Mouse (Mus musculus) effector memory CD4-positive, alpha-beta T cell, adult 7 months (primary cell): ENCODE data around the gene Gnb2. TPM values are rescaled to one million over a fixed set of nuclear protein-coding genes. Genes with fewer than 3 reads are reported as not detected.

ENCODE experiments used
- polyA plus RNA-seq: library from polyadenylated mRNA; unstranded; fragments of 100-300 nt; shearing (Covaris generic); gene quantifications from one replicate; pipeline ENCODE4 v1.2.1, GENCODE M21; 2017

Gene Gnb2
- polyA plus RNA-seq = 244 TPM

DNA sequence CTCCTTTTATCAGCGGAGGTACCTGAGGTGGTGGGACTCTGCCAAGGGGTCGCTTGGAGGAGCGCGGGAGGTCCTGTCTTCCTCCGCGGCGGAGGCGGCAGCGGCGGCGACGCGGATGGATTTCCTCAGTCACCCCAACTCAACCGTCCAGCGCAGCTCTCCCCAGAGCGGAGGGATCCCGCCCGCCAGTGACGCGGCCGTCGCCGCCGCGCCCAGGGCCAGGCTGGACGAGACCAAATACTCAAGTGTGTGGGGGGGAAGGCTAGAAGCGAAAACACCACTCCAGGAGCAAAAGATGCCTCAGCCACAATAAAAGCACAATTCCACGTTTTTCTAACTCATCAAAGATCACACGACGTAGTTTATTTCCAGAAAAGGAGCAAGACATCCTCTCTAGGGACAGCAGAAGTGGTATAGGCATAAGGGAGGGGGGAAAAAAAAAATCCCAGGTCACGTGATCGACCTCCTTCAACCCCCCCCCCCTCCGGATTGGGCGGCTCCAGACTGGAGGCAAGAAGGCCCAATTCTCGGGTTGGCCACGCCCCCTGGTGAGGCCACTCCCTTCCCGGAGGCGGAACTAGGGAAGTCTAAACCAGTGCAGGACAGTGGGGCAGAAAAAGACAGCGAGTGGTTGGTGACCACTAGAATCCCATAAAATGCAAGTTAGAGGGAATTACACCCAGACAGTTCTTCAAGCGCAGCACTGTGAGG, at the start of gene Gnb2, which contains the start of gene Epo:
TSS of gene Gnb2 (minus strand) at position 394 of the 711 bp plus-strand sequence.
TSS of gene Epo (minus strand) at position 126 of the 711 bp plus-strand sequence.

DNA sequence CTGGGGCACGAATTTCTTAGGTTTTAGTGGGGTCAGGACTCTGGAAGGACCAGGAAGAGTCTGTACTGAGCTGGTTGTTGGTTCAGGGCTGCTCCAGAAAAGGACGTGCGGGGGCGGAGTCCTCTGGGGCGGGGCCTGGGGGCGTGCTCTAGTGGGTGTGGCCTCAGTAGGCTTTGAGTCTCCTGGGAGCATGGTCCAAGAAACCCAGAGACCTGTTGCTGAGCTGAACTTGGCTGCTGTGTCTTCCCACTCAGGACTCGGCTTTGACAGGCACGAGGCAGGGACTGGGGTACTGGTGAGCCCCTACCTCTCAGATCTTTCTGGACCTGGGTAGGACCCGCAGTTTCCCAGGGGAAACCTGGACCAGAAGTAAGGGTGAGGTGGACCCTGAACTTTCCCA, 36.4 kb upstream of the Gnb2 start, which contains the start of gene Tfr2:
TSS of gene Tfr2 (plus strand) at position 176 of the 400 bp plus-strand sequence.

DNA sequence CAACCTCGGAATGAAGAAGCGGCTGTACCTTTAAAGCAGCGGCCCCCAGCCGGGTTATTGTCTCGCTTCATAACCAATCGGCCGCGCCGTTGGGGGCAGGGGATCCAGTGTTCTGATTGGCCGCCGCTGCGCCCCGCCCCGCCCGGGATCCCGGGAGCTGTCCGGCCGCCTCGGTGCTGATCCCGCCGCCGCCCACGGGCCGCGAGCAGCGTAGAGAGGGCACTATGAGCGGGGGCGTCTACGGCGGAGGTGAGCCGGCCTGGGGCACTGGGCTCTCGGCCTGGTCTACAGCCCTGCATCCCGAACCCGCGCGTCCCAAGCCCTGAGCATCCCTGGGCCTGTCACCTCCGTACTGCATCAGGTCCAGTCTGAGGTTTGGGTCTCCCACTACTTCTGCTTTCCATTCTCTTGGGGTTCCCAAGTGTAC, 20.1 kb upstream of the Gnb2 start, which contains the start of gene Actl6b:
TSS of gene Actl6b (plus strand) at position 107 of the 427 bp plus-strand sequence.

DNA sequence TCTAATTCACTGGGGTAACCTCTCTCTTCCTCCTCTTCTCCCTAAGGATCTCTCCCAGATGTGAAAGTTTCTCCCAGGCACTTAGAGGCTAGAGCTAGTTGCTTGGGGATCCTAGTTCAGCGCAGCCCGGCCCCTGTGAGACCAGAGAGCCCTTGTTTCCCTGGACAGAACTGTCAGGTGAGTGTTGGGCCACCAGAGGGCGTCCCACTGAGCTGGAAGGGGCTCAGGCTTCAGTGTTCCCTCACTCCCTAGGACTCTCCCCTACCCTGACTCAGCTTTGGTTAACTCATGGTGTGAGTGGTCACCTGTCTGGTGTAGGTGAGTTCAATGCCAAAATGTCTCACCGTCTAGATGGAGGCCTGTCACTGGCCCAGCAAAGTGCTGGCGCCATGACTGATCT, 14.9 kb downstream of the Gnb2 start, which contains the start of gene Gigyf1:
TSS of gene Gigyf1 (plus strand) at position 113 of the 400 bp plus-strand sequence.

DNA sequence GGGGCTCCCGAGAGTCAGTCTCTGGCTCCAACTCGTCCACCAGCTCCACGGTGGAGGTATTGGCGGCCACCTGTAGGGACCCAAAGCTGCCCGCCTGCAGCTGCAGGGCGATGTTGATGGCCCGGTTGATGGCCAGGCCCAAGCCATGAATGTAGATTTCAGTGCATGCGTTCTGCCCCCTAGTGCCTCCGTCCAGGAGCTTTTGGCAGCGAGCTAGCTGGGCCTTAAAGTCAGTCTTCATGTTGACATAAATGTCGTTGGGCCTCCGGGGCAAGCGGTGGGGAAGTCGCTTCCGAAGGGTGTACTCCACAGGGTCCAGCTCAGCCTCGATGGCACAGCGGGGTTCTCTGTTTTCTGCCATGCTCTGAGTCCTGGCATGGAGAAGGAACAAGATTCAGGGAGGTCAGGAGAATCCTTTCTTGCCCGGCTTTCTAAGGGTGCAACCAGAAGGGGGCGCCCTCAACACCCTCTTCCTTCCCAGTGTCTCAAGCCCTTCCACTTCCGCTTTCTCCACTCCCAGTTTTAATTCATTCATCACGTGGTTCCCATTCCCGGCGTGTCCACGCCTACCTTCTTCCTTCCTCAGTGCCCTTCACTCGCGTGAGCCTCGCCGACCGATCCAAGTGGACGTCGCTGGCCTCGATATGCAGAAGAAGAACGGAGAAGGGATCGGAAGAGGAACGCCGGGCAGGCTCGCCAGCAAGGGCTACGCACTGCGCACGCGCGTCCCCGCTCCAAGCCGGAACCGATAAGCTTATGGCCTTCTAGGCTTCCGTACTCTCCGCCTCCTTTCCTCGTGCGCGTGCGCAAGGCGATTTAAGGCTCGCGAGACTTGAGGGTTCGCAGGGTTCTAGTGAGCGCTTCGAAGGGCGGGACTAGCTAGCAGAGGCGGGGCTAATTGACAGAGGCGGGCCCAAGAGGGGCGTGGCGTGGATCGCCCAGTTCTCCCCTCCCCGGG, 31.3 kb downstream of the Gnb2 start, which contains the start of gene Pop7:
TSS of gene Pop7 (minus strand) at position 810 of the 958 bp plus-strand sequence.

Other genes starting within 250 kb of the Gnb2 start
- gene Ache, start 246.0 kb downstream of the Gnb2 start, polyA plus RNA-seq = not detected
- gene Ufsp1, start 238.9 kb downstream of the Gnb2 start, polyA plus RNA-seq = not detected
- 81.7 TPM for gene Srrt, start 225.8 kb downstream of the Gnb2 start, polyA plus RNA-seq
- 2.7 TPM for gene Trip6, start 219.1 kb downstream of the Gnb2 start, polyA plus RNA-seq
- 9.4 TPM for gene Slc12a9, start 199.9 kb downstream of the Gnb2 start, polyA plus RNA-seq
- not detected for gene Ephb4, start 183.4 kb downstream of the Gnb2 start, polyA plus RNA-seq
- 0.51 TPM for gene Zan, start 56.4 kb downstream of the Gnb2 start, polyA plus RNA-seq
- gene Pop7, start 31.0 kb downstream of the Gnb2 start, polyA plus RNA-seq = 24.9 TPM
- 7.8 TPM for gene Gigyf1, start 15.0 kb downstream of the Gnb2 start, polyA plus RNA-seq
- not detected for gene Epo, start 268 bp downstream of the Gnb2 start, polyA plus RNA-seq
- gene Actl6b, start 20.0 kb upstream of the Gnb2 start, polyA plus RNA-seq = not detected
- not detected for gene Tfr2, start 36.3 kb upstream of the Gnb2 start, polyA plus RNA-seq
- 45.0 TPM for gene Mospd3, start 67.5 kb upstream of the Gnb2 start, polyA plus RNA-seq
- 2.4 TPM for gene Pcolce, start 80.3 kb upstream of the Gnb2 start, polyA plus RNA-seq
- gene Fbxo24, start 95.5 kb upstream of the Gnb2 start, polyA plus RNA-seq = 0.89 TPM
- 233 TPM for gene Lrch4, start 95.6 kb upstream of the Gnb2 start, polyA plus RNA-seq
- 36.4 TPM for gene Gm20605, start 95.7 kb upstream of the Gnb2 start, polyA plus RNA-seq
- 58.0 TPM for gene Sap25, start 107.8 kb upstream of the Gnb2 start, polyA plus RNA-seq
- not detected for gene Irs3, start 112.2 kb upstream of the Gnb2 start, polyA plus RNA-seq
- gene Agfg2, start 151.2 kb upstream of the Gnb2 start, polyA plus RNA-seq = 15.5 TPM
- 0.30 TPM for gene Nyap1, start 208.1 kb upstream of the Gnb2 start, polyA plus RNA-seq
- 134 TPM for gene Tsc22d4, start 212.2 kb upstream of the Gnb2 start, polyA plus RNA-seq
- 48.6 TPM for gene Ppp1r35, start 245.3 kb upstream of the Gnb2 start, polyA plus RNA-seq